Mouse (Mus musculus): ENCODE measurements at regions not wholly inside any gene's neighbourhood (a gene's known extent, or its start where the extent isn't known, plus 50 kb on each side); places are given as distances from the start of the nearest gene placed in this dataset.

- TF ChIP-seq SMC3 (IDR thresholded peaks at IDR 0.05; ENCODE audit: low read depth, low read length): no peak
- no peak for TF ChIP-seq MYC (IDR thresholded peaks at IDR 0.05; ENCODE audit: low read depth, low read length)
Measured at GRCm38 (mm10) chr2:94658426-94658825, 220.5 kb upstream of the Api5 start.
